Mouse (Mus musculus): ENCODE measurements at regions not wholly inside any gene's neighbourhood (a gene's known extent, or its start where the extent isn't known, plus 50 kb on each side); places are given as distances from the start of the nearest gene placed in this dataset.

GRCm38 (mm10) chr9:47226476-47227271, 228.1 kb downstream of the Gm4791 start:
- TF ChIP-seq CTCF (IDR thresholded peaks at IDR 0.05; ENCODE audit: low read depth, low read length) (no peak), POLR2A (IDR thresholded peaks at IDR 0.05; ENCODE audit: extremely low read depth, insufficient read depth, low read length) (no peak)
